Mouse (Mus musculus) limb, embryonic 11.5 days (tissue): Measurements from ENCODE around the gene Olfr461. TPM values are rescaled to one million over a fixed set of nuclear protein-coding genes. Genes with fewer than 3 reads are reported as not detected.
"Not testable (repeated sequence)": the region's sequence is repeated elsewhere in the genome, so short reads cannot be mapped to it uniquely, and the experiment has no call there.

Experiments used
- ATAC-seq: fragments of 200-750 bp; cut with Nextera tagmentation; 2 replicates; pipeline ENCODE4 v1.8.0; 2017; ENCODE audit warnings: low read depth; ENCODE audit not compliant: insufficient number of reproducible peaks, low FRiP score, low TSS enrichment
- DNase-seq: peaks from one replicate; pipeline ENCODE4 v3.0.0-alpha.2; 2015; ENCODE audit warnings: low spot score
- H3K27ac ChIP-seq: fragments of 300-500 bp; sonication (generic); replicated peaks from 2 replicates; pipeline ENCODE4 v1.5.1; 2014; ENCODE audit warnings: low read depth, mild to moderate bottlenecking, low read length
- H3K27me3 ChIP-seq: fragments of 300-500 bp; sonication (generic); 2 replicates; pipeline ENCODE4 v1.6.1; 2014; ENCODE audit warnings: mild to moderate bottlenecking, low read length, mixed read lengths; ENCODE audit not compliant: control insufficient read depth, insufficient read depth
- H3K36me3 ChIP-seq: fragments of 300-500 bp; sonication (generic); 2 replicates; pipeline ENCODE4 v1.6.1; 2014; ENCODE audit warnings: mild to moderate bottlenecking, low read length, moderate library complexity, mixed read lengths; ENCODE audit not compliant: control insufficient read depth, insufficient read depth
- H3K4me1 ChIP-seq: fragments of 300-500 bp; sonication (generic); 2 replicates; pipeline ENCODE4 v1.6.1; 2014; ENCODE audit warnings: low read length, mixed read lengths; ENCODE audit not compliant: control insufficient read depth, insufficient read depth
- H3K4me2 ChIP-seq: fragments of 300-500 bp; sonication (generic); 2 replicates; pipeline ENCODE4 v1.6.1; 2014; ENCODE audit warnings: low read depth, mild to moderate bottlenecking, moderate library complexity; ENCODE audit not compliant: severe bottlenecking
- H3K4me3 ChIP-seq: fragments of 300-500 bp; sonication (generic); 2 replicates; pipeline ENCODE4 v1.5.1; 2014; ENCODE audit warnings: low read depth, low read length
- H3K9ac ChIP-seq: fragments of 300-500 bp; sonication (generic); 2 replicates; pipeline ENCODE4 v1.6.1; 2014; ENCODE audit warnings: mild to moderate bottlenecking, low read length
- H3K9me3 ChIP-seq: fragments of 300-500 bp; sonication (generic); 2 replicates; pipeline ENCODE4 v1.6.1; 2016; ENCODE audit warnings: low read length; ENCODE audit not compliant: control insufficient read depth
- WGBS: fragments of 180-500 bp; shearing (Covaris S2); extraction: QIAGEN DNeasy Blood & Tissue Kit; methylation state at CpG from one replicate; pipeline ENCODE4 v1.1.7; 2014; 5-methylcytosine and 5-hydroxymethylcytosine counted together
- polyA plus RNA-seq: library from polyadenylated mRNA; unstranded; fragments of >200 nt; fragmentation: Nextera tagmentation; extraction: Ambion mirVana; gene quantifications from 2 replicates; pipeline ENCODE4 v1.2.1, GENCODE M21; 2014

Gene Olfr461
- polyA plus RNA-seq = 0.09 and 0.11 TPM in 2 replicates

GRCm38 (mm10) chr6:40554950-40555349 lies at the start of gene Olfr461:
TSS of gene Olfr461 (minus strand) at chr6:40555050.
- Histone ChIP-seq H3K4me2 (no peak within 1 kb of the TSS), H3K4me3 (no peak within 1 kb of the TSS), H3K9ac (no peak within 1 kb of the TSS), H3K9me3 (no peaks in the 10 kb centered on the region), H3K4me1 (no peaks in the 10 kb centered on the region), H3K36me3 (no peaks in the 10 kb centered on the region), H3K27ac (no peak within 1 kb of the TSS), H3K27me3 (no peaks in the 10 kb centered on the region)
- ATAC-seq (no peak), DNase-seq (no peak)
- 79% methylated on average over 2 of the region's 2 CpGs for WGBS

GRCm38 (mm10) chr6:40598546-40598945 lies 43.7 kb upstream of the Olfr461 start:
- not testable (repeated sequence) for H3K9me3 ChIP-seq, H3K4me3 ChIP-seq, H3K4me2 ChIP-seq, H3K27ac ChIP-seq, ATAC-seq, H3K27me3 ChIP-seq, H3K4me1 ChIP-seq, H3K9ac ChIP-seq, H3K36me3 ChIP-seq, DNase-seq
- 30% methylated on average over 4 of the region's 4 CpGs for WGBS

GRCm38 (mm10) chr6:40594804-40595550 lies 40.1 kb upstream of the Olfr461 start:
- H3K27ac ChIP-seq = no peak overlapping the region
- H3K9me3 ChIP-seq = no peaks in the 10 kb centered on the region
- no peak overlapping the region for H3K9ac ChIP-seq
- no peaks in the 10 kb centered on the region for H3K36me3 ChIP-seq
- WGBS = 77% methylated on average over 3 of the region's 3 CpGs
- no peaks in the 10 kb centered on the region for H3K27me3 ChIP-seq
- ATAC-seq = no peak
- H3K4me2 ChIP-seq = no peak overlapping the region
- no peak for DNase-seq
- no peak overlapping the region for H3K4me3 ChIP-seq
- no peaks in the 10 kb centered on the region for H3K4me1 ChIP-seq

DNA sequence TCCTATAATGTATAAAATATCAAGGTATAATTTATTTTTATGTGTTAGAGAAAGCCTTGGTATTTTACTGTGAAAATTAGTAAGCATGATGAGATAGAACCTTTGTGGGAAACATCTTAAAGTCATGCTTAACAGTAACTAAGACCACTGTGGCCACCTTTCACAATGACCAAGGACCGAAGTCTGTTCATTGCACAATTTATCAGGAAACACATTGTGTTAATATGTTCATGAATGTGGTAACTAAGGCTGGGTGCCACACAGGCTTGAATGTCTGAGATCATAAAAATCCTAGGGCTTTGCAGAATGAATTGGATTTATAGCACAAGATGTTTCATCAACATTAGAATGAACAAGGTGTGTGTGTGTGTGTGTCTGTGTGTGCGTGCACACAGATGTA lies 33.5 kb upstream of the Olfr461 start:
- H3K4me1 ChIP-seq = no peaks in the 10 kb centered on the region
- H3K9me3 ChIP-seq = no peaks in the 10 kb centered on the region
- H3K9ac ChIP-seq = no peak overlapping the region
- no peak overlapping the region for H3K4me3 ChIP-seq
- H3K4me2 ChIP-seq = no peak overlapping the region
- 98% methylated on average over 2 of the region's 2 CpGs for WGBS
- no peaks in the 10 kb centered on the region for H3K27me3 ChIP-seq
- H3K27ac ChIP-seq = no peak overlapping the region
- ATAC-seq = no peak
- no peak for DNase-seq
- H3K36me3 ChIP-seq = no peaks in the 10 kb centered on the region

GRCm38 (mm10) chr6:40585645-40586044 lies 30.8 kb upstream of the Olfr461 start, which contains the start of gene Clec5a:
TSS of gene Clec5a (minus strand) at chr6:40585821.
- H3K9ac ChIP-seq = no peak within 1 kb of the TSS
- ATAC-seq (no peak), DNase-seq (no peak)
- no peaks in the 10 kb centered on the region for H3K4me1 ChIP-seq
- H3K4me3 ChIP-seq = no peak within 1 kb of the TSS
- no peaks in the 10 kb centered on the region for H3K9me3 ChIP-seq
- no peaks in the 10 kb centered on the region for H3K27me3 ChIP-seq
- H3K36me3 ChIP-seq = no peaks in the 10 kb centered on the region
- H3K4me2 ChIP-seq = no peak within 1 kb of the TSS
- WGBS = 83% methylated on average over 5 of the region's 5 CpGs
- no peak within 1 kb of the TSS for H3K27ac ChIP-seq

GRCm38 (mm10) chr6:40584336-40584735 lies 29.5 kb upstream of the Olfr461 start:
- Histone ChIP-seq H3K4me3 (no peak overlapping the region), H3K9ac (no peak overlapping the region), H3K27me3 (no peaks in the 10 kb centered on the region), H3K4me2 (no peak overlapping the region), H3K27ac (no peak overlapping the region), H3K4me1 (no peaks in the 10 kb centered on the region), H3K36me3 (no peaks in the 10 kb centered on the region), H3K9me3 (no peaks in the 10 kb centered on the region)
- 88% methylated on average over 6 of the region's 6 CpGs for WGBS
- ATAC-seq (no peak), DNase-seq (no peak)

- no peaks in the 10 kb centered on the region for H3K4me1 ChIP-seq
- H3K27ac ChIP-seq = no peak overlapping the region
- H3K4me3 ChIP-seq = no peak overlapping the region
- H3K27me3 ChIP-seq = no peaks in the 10 kb centered on the region
- WGBS = 81% methylated on average over 1 of the region's 1 CpGs
- H3K4me2 ChIP-seq = no peak overlapping the region
- no peak for DNase-seq
- ATAC-seq = no peak
- H3K9me3 ChIP-seq = no peaks in the 10 kb centered on the region
- H3K9ac ChIP-seq = no peak overlapping the region
- H3K36me3 ChIP-seq = no peaks in the 10 kb centered on the region
Measured at GRCm38 (mm10) chr6:40576305-40576704, 21.5 kb upstream of the Olfr461 start.

GRCm38 (mm10) chr6:40573618-40574017 lies 18.8 kb upstream of the Olfr461 start:
- Histone ChIP-seq H3K9ac (no peak overlapping the region), H3K4me1 (no peaks in the 10 kb centered on the region), H3K36me3 (no peaks in the 10 kb centered on the region), H3K27me3 (no peaks in the 10 kb centered on the region), H3K9me3 (no peaks in the 10 kb centered on the region), H3K4me3 (no peak overlapping the region), H3K27ac (no peak overlapping the region), H3K4me2 (no peak overlapping the region)
- DNase-seq (no peak), ATAC-seq (no peak)
- 74% methylated on average over 3 of the region's 3 CpGs for WGBS

DNA sequence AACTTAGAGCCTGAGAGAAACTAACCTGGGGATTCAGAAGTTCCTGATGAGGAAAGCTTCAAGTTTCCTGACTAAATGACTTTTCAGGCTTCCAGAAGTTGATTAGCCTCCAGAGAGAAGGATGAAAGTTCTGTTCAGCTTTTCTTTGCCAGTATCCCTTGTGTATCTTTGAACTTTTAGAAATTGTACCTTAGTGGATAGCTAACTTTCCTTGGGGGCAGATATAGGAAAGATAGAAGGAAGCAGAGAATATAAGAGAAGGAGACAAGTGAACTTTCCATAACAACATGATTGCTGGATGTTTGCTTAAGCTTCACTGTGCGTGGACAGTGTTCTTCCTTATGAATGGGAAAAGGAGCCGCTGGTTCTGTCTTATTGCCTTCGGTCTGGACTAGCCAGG lies 14.3 kb upstream of the Olfr461 start, which contains the start of gene Olfr460:
Gene Olfr460, plus strand, starts transcription at position 301 of the 400 bp plus-strand sequence.
- H3K27me3 ChIP-seq = no peaks in the 10 kb centered on the region
- H3K36me3 ChIP-seq = no peaks in the 10 kb centered on the region
- WGBS = 88% methylated on average over 3 of the region's 3 CpGs
- no peak within 1 kb of the TSS for H3K4me2 ChIP-seq
- H3K4me3 ChIP-seq = no peak within 1 kb of the TSS
- H3K4me1 ChIP-seq = no peaks in the 10 kb centered on the region
- no peak within 1 kb of the TSS for H3K9ac ChIP-seq
- DNase-seq = no peak
- H3K27ac ChIP-seq = no peak within 1 kb of the TSS
- H3K9me3 ChIP-seq = no peaks in the 10 kb centered on the region
- no peak for ATAC-seq
